Mouse (Mus musculus): ENCODE measurements around the gene Gm9603.
"Not testable (repeated sequence)": the region's sequence is repeated elsewhere in the genome, so short reads cannot be mapped to it uniquely, and the experiment has no call there.

The Gm9603 gene

DNA sequence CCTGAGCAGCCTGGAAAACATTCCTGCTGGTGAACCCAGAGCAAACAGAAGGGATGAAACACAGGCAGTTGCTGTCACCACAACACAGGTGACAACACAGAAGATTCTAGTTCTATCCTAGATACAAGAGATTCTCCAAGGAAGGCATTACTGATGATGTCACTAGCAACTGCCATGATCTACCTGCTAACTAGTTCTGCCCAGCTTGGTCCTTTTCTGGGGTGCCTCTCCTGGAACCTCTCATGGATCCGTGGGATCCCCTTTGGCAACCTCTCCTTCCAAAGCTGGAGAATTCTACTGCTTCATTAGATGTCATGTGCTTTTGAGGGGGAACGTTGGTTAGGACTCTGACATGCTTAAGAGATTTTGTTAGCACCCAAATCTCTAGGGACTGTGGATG is at the start of gene Gm9603:
TSS of gene Gm9603 (minus strand) at position 101 of the 400 bp plus-strand sequence.
- DNase-seq (ENCODE audit: low read depth in 2 of 2, low spot score in 2 of 2), result not testable (repeated sequence)

DNA sequence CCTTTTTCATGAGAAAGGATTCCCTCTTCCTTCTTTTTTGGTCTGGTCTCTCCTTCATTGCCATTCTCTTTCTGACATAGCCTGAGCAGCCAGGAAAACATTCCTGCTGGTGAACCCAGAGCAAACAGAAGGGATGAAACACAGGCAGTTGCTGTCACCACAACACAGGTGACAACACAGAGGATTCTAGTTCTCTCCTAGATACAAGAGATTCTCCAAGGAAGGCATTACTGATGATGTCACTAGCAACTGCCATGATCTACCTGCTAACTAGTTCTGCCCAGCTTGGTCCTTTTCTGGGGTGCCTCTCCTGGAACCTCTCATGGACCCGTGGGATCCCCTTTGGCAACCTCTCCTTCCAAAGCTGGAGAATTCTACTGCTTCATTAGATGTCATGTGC is 54.3 kb downstream of the Gm9603 start, which contains the start of gene Gm8265:
TSS of gene Gm8265 (minus strand) at position 101 of the 400 bp plus-strand sequence.
- DNase-seq (ENCODE audit: low read depth in 2 of 2, low spot score in 2 of 2), result not testable (repeated sequence)
